Mouse (Mus musculus) hindbrain, embryonic 13.5 days (tissue): ENCODE results near the gene Abcg8. TPM values are rescaled to one million over a fixed set of nuclear protein-coding genes. Genes with fewer than 3 reads are reported as not detected.

Source experiments
- ATAC-seq: fragments of 200-750 bp; cut with Nextera tagmentation; 2 replicates; pipeline ENCODE4 v1.8.0; 2017; ENCODE audit warnings: moderate TSS enrichment; ENCODE audit not compliant: low FRiP score
- H3K27ac ChIP-seq: fragments of 300-500 bp; sonication (generic); 2 replicates; pipeline ENCODE4 v1.5.1; 2015; ENCODE audit warnings: inconsistent platforms, mild to moderate bottlenecking, moderate library complexity
- H3K27me3 ChIP-seq: fragments of 300-500 bp; sonication (generic); 2 replicates; pipeline ENCODE4 v1.6.1; 2015; ENCODE audit warnings: mild to moderate bottlenecking, inconsistent platforms
- H3K36me3 ChIP-seq: fragments of 300-500 bp; sonication (generic); 2 replicates; pipeline ENCODE4 v1.6.1; 2015; ENCODE audit warnings: mild to moderate bottlenecking, inconsistent platforms
- H3K4me1 ChIP-seq: fragments of 300-500 bp; sonication (generic); replicated peaks from 2 replicates; pipeline ENCODE4 v1.6.1; 2015; ENCODE audit warnings: inconsistent platforms
- H3K4me2 ChIP-seq: fragments of 300-500 bp; sonication (generic); 2 replicates; pipeline ENCODE4 v1.6.1; 2015; ENCODE audit warnings: inconsistent platforms, mild to moderate bottlenecking, moderate library complexity
- H3K4me3 ChIP-seq: fragments of 300-500 bp; sonication (generic); 2 replicates; pipeline ENCODE4 v1.5.1; 2015; ENCODE audit warnings: mild to moderate bottlenecking, inconsistent platforms
- H3K9ac ChIP-seq: fragments of 300-500 bp; sonication (generic); 2 replicates; pipeline ENCODE4 v1.6.1; 2015; ENCODE audit warnings: mild to moderate bottlenecking, inconsistent platforms
- H3K9me3 ChIP-seq: fragments of 300-500 bp; sonication (generic); 2 replicates; pipeline ENCODE4 v1.6.1; 2016; ENCODE audit warnings: inconsistent platforms
- WGBS: fragments of 180-500 bp; shearing (Covaris S2); methylation state at CpG from one replicate; pipeline ENCODE4 v1.1.7; 2015; 5-methylcytosine and 5-hydroxymethylcytosine counted together
- polyA plus RNA-seq: library from polyadenylated mRNA; unstranded; fragments of >200 nt; fragmentation: Nextera tagmentation; extraction: Ambion mirVana; gene quantifications from 2 replicates; pipeline ENCODE4 v1.2.1, GENCODE M21; 2015

Gene Abcg8
- polyA plus RNA-seq, 1 experiment from 2014 or later, result 0.19 TPM

DNA sequence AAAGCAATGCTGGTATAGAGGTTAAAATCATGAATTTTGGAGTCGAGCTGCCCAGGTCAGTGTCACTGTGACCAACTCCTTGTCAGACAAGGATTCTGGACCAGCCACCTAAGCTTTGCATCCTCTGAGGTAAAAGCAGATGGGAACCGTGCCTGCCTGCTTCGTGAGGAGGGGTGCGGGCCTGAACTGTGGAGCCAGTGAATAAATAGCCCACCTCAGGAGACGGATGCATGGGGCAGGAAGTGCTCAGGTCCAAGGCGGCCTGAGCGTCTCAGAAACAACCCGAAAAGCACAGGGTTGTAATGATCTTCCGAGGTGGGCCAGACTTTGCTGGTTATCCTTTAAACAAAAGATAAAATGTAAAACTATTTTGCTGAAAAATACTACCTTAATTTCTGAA, 31.0 kb upstream of the Abcg8 start:
- H3K36me3 ChIP-seq, result no peaks in the 10 kb centered on the region
- no peaks in the 10 kb centered on the region for H3K9me3 ChIP-seq
- H3K9ac ChIP-seq, result peak overlapping the region; percentile 29; the same call in 1 of the 2 replicates
- H3K4me2 ChIP-seq, result no peak overlapping the region
- ATAC-seq, result no peak
- H3K4me3 ChIP-seq, result no peak overlapping the region
- H3K27me3 ChIP-seq, result no peaks in the 10 kb centered on the region
- no peaks in the 10 kb centered on the region for H3K4me1 ChIP-seq
- no peak overlapping the region for H3K27ac ChIP-seq
- 41% methylated on average over 9 of the region's 9 CpGs for WGBS

DNA sequence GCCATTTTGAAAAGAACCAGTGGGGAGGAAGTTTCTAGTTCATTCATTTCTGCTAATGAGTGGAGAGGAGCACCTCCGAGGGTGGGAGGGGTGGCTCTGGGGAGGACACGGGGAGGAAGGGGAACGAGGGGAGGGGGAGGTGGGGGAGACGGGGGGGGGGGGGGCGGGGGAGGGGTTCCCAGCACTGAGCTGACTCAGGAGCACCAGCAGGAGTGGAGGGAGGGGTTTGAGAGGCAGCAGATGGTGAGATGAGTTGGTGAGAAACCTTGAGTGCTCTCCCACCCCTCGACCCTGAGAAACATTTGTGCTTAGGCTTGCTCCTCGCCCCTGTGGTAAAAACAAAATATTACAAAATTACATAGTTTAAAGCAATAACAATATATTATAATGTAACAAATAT, 30.2 kb upstream of the Abcg8 start:
- Histone ChIP-seq H3K9ac (no peak overlapping the region), H3K27me3 (no peaks in the 10 kb centered on the region), H3K9me3 (no peaks in the 10 kb centered on the region), H3K4me3 (no peak overlapping the region), H3K4me2 (no peak overlapping the region), H3K36me3 (no peaks in the 10 kb centered on the region), H3K27ac (no peak overlapping the region), H3K4me1 (no peaks in the 10 kb centered on the region)
- no peak for ATAC-seq
- WGBS, result 18% methylated on average over 5 of the region's 7 CpGs

DNA sequence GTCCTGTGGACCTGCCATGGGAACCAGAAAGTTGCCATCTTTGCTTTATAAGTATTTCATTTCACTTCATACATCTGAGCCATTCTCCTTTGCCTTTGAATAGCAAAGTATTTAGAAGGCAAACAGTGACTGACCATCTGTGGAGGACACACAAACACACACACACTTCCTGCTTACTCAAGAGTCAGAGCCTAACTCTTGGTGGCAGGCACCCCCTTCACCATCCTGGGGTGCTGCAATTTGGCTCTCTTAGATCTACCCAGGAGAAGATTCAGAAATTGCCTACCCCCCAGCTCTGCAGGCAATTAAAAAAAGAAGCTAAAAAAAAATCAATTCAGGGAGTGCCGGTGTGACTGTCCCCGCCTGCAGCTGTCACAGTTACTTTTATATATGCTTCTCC, 29.6 kb upstream of the Abcg8 start:
- ATAC-seq, result no peak
- 52% methylated on average over 2 of the region's 2 CpGs for WGBS
- no peaks in the 10 kb centered on the region for H3K27me3 ChIP-seq
- H3K9me3 ChIP-seq, result no peaks in the 10 kb centered on the region
- no peak overlapping the region for H3K27ac ChIP-seq
- no peak overlapping the region for H3K9ac ChIP-seq
- H3K36me3 ChIP-seq, result no peaks in the 10 kb centered on the region
- no peak overlapping the region for H3K4me3 ChIP-seq
- H3K4me2 ChIP-seq, result no peak overlapping the region
- H3K4me1 ChIP-seq, result no peaks in the 10 kb centered on the region

DNA sequence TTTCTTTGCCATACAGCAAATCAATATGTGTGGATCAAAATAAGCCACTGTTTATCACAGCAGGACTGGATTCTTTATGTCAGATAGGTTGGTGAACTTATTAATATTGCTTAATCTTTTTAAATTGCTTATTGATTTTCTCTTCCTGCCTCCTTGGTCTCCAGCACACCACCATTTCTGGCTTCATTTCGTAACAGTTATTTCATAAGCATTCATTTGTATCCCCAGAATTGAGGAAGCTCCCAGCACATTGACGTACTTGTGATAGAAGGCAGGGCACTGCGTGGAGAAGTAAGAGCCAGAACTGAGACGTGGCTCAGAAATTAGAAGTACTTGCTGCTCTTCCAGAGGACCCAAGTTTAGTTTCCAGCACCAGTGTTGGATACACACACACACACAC, 28.5 kb upstream of the Abcg8 start:
- no peak overlapping the region for H3K4me2 ChIP-seq
- no peaks in the 10 kb centered on the region for H3K9me3 ChIP-seq
- H3K9ac ChIP-seq, result no peak overlapping the region
- H3K27ac ChIP-seq, result no peak overlapping the region
- no peak for ATAC-seq
- H3K4me3 ChIP-seq, result no peak overlapping the region
- no peaks in the 10 kb centered on the region for H3K36me3 ChIP-seq
- 89% methylated on average over 4 of the region's 4 CpGs for WGBS
- H3K4me1 ChIP-seq, result no peaks in the 10 kb centered on the region
- no peaks in the 10 kb centered on the region for H3K27me3 ChIP-seq

DNA sequence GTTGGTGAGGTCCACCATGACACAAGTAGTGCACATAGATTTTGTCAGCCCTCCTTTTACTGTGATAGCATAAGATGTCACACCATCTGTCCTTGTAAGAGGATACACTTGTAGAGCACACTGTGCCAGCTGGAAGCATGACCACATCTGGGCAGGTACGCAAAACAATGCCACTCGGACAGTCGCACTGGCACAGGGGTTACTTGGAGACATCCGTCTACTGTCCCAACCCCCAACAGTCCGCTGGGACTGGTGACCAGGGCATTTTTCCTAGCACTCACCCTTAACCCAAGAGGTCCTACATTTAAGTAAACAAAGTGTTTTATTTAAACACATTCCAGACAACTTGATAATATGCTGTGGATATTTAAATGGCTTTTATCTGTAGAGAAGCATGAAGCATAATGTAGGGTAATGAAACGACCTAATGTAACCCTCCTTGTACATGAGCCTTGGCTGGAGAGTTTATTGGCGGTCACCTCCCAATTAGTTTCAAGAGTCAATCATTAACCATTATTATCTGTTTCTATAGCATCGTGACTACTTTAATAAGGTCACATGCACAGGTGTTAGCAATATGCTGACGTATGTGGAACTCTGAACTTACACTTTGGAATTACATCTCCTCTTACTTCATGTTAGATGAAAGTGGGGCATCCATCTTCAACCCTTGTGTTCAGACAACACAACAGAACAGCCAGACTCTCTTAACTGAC, 25.6 kb upstream of the Abcg8 start:
- peaks cover 4% of the 10 kb centered on the region; the same call in 1 of the 2 replicates for H3K36me3 ChIP-seq
- no peaks in the 10 kb centered on the region for H3K4me1 ChIP-seq
- H3K9ac ChIP-seq, result no peak overlapping the region
- WGBS, result 93% methylated on average over 9 of the region's 9 CpGs
- ATAC-seq, result no peak
- H3K4me3 ChIP-seq, result no peak overlapping the region
- H3K9me3 ChIP-seq, result no peaks in the 10 kb centered on the region
- no peaks in the 10 kb centered on the region for H3K27me3 ChIP-seq
- H3K4me2 ChIP-seq, result no peak overlapping the region
- H3K27ac ChIP-seq, result no peak overlapping the region

DNA sequence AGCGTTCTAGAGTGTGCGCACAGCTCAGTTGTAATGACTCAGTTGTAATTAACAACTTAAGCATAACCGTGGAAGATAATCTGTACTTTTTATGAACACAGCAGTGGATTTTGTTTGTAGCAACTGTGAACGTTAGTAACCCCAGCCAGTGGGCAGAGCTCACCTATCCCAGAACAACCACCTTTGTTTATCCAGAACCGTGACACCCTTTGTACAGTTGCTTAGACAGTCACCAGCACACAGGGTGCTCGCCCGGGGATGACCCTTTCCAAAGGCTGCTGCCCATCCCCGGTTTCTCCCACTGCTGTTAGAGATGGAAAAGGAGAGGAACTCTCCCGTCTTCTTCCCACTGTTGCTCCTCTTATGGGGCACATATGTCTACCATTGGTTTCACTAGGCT, 22.6 kb upstream of the Abcg8 start:
- ATAC-seq, result no peak

DNA sequence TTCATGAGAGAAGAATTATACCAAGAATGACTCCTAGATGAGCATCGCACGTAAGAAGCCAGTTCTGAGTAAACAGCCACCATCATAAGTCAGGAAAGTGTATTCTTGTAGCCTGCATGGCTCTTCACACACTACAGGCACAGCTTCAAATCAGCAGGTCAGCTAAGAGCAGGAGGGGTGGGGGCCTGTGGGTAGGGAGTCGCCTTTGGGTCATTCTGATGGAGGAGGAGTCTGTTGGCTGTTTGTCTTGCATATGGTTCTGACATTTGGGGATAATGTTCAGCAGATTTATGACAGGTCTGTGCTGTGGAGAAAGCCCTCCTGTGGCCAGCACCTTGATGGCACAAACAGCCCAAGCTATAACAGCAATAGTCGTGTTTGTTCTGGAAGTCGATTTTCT, 19.9 kb upstream of the Abcg8 start:
- 52% methylated on average over 5 of the region's 5 CpGs for WGBS
- H3K9me3 ChIP-seq, result no peaks in the 10 kb centered on the region
- ATAC-seq, result peak; percentile 20; the same call in 1 of the 2 replicates
- H3K4me1 ChIP-seq, result peaks cover 33% of the 10 kb centered on the region
- 0 out of 2 replicates have a peak overlapping the region, but pooled peaks have one; percentile 0 for H3K9ac ChIP-seq
- peak overlapping the region; percentile 25; the same call in 1 of the 2 replicates for H3K4me2 ChIP-seq
- no peak overlapping the region for H3K4me3 ChIP-seq
- peaks cover 4% of the 10 kb centered on the region; the same call in 1 of the 2 replicates for H3K36me3 ChIP-seq
- no peaks in the 10 kb centered on the region for H3K27me3 ChIP-seq
- H3K27ac ChIP-seq, result peak overlapping the region; percentile 81

More for the DNA sequence above, 22.6 kb upstream of the Abcg8 start:
- H3K9ac ChIP-seq, result no peak overlapping the region
- H3K4me2 ChIP-seq, result no peak overlapping the region
- no peak overlapping the region for H3K4me3 ChIP-seq
- peaks cover 26% of the 10 kb centered on the region for H3K4me1 ChIP-seq
- H3K27ac ChIP-seq, result no peak overlapping the region
- no peaks in the 10 kb centered on the region for H3K27me3 ChIP-seq
- no peaks in the 10 kb centered on the region for H3K9me3 ChIP-seq
- WGBS, result 94% methylated on average over 9 of the region's 9 CpGs
- H3K36me3 ChIP-seq, result peaks cover 4% of the 10 kb centered on the region; the same call in 1 of the 2 replicates

DNA sequence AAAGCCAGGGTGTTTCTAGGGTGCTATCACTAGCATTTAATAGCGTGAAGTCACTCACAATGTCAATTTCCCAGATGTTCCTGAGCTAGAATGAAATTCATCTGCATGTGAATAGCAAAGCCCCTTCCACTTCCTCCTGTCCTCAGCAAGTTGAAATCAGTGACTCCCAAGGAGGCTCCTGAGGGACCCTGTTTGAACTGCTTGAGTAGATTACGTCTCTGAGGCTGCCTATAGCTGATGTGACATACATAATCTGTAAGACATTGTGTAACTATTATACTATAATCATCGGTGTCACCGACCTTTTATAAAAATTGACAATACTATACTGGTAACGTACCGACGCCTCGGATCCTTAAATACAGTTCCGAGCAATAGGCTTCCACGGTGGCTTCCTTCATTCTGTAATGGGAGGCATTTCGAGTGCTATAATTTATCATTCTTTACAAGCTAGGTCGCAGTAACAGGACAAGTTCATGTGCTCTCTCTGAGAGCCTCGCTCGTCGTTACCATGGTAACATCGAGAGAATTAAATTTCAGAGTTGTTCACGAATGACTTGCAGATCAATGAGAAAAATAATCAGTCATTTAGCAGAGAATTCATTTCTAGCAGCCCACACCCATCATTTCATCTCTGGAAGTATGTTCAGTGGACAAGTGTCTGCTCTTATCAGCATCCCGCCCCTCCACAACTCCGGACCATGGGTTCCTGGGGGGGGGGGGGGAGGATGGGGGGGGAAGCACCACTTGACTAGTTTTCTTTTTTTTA, 19.3 kb upstream of the Abcg8 start:
- ATAC-seq, result peak; percentile 80
- WGBS, result 34% methylated on average over 19 of the region's 19 CpGs
- Histone ChIP-seq H3K9me3 (no peaks in the 10 kb centered on the region), H3K27me3 (no peaks in the 10 kb centered on the region), H3K4me3 (no peak overlapping the region), H3K4me2 (peak overlapping the region; percentile 25), H3K9ac (0 out of 2 replicates have a peak overlapping the region, but pooled peaks have one; percentile 0), H3K27ac (peak overlapping the region; percentile 81), H3K36me3 (peaks cover 4% of the 10 kb centered on the region; the same call in 1 of the 2 replicates), H3K4me1 (peaks cover 33% of the 10 kb centered on the region)

DNA sequence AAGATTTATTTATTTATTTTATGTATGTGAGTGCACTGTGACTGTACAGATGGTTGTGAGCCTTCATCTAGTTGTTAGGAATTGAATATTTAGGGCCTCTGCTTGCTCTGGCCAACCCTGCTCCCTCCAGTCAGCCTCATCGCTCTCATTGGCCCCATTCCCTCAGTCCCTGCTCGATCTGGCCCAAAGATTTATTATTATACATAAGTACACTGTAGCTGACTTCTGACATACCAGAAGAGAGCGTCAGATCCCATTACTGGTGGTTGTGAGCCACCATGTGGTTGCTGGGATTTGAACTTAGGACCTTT, 18.7 kb upstream of the Abcg8 start:
- ATAC-seq, result peak; percentile 57; the same call in 1 of the 2 replicates
- H3K27me3 ChIP-seq, result no peaks in the 10 kb centered on the region
- no peak overlapping the region for H3K9ac ChIP-seq
- 63% methylated on average over 3 of the region's 3 CpGs for WGBS
- H3K27ac ChIP-seq, result peak overlapping the region; percentile 81; the same call in 1 of the 2 replicates
- H3K9me3 ChIP-seq, result no peaks in the 10 kb centered on the region
- no peak overlapping the region for H3K4me2 ChIP-seq
- H3K4me3 ChIP-seq, result no peak overlapping the region
- H3K36me3 ChIP-seq, result peaks cover 4% of the 10 kb centered on the region; the same call in 1 of the 2 replicates
- peaks cover 33% of the 10 kb centered on the region for H3K4me1 ChIP-seq

DNA sequence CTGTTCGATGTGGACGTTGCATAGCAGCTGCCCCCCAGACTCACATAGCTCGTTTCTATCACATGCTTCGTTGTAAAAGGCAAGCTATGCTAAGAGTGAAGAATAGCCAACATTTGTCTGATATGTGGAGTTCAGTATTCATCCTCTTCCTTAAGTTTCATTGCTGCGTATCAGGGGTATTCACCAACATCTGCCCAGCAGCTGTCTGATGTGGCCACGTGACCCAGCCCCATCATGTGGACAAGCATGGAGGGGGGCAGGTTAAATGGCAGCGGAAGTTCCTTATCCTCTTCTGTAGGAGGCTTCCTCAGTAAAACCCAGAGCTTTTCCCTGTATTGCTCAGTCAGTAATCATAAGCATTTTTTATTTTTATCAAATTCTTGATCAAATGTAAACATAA, 18.3 kb upstream of the Abcg8 start:
- Histone ChIP-seq H3K4me3 (no peak overlapping the region), H3K27me3 (no peaks in the 10 kb centered on the region), H3K9ac (no peak overlapping the region), H3K4me2 (no peak overlapping the region), H3K4me1 (peaks cover 33% of the 10 kb centered on the region), H3K36me3 (peaks cover 4% of the 10 kb centered on the region; the same call in 1 of the 2 replicates), H3K9me3 (no peaks in the 10 kb centered on the region), H3K27ac (peak overlapping the region; percentile 81; the same call in 1 of the 2 replicates)
- WGBS, result 69% methylated on average over 7 of the region's 7 CpGs
- ATAC-seq, result no peak

DNA sequence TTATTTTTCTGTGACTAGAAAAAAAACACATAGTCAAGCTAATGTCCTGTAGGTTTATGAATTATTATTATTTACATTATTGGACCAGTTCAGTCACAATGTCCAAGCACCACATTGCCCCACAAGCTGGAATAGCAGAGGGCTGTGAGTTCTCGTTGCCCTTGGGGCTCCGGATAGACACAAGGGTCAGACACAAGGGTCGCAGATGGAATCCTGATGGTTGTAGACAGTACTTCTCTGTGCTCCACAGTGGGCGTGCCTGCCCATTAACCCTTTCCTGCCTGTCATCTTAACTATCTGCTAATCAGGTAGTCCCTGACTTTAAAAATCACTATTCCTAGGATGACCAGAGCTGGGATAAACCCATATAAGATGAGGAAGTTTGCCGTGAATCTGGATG, 17.9 kb upstream of the Abcg8 start:
- Histone ChIP-seq H3K4me2 (no peak overlapping the region), H3K27ac (no peak overlapping the region), H3K36me3 (peaks cover 2% of the 10 kb centered on the region; the same call in 1 of the 2 replicates), H3K4me1 (peaks cover 33% of the 10 kb centered on the region), H3K4me3 (no peak overlapping the region), H3K27me3 (no peaks in the 10 kb centered on the region), H3K9ac (no peak overlapping the region), H3K9me3 (no peaks in the 10 kb centered on the region)
- 34% methylated on average over 5 of the region's 5 CpGs for WGBS
- no peak for ATAC-seq

DNA sequence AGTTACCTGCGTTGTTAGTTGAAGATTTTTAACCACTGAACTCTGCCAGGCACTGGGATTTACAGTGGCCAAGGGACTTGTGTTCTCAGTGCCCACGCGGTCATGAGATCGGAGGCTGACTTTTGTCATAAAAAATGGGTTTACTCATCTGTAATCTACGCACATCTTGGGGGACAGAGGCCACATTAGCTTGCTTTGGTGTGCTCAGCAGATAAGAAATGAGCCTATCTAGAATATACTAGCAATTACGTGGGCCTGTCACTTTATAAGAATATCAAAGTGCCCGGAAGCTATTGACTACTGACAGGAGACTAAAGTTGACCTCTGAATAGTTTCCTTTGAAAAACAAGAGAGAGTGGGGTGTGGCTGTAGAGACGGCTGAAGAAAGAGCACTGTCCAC, 17.2 kb upstream of the Abcg8 start:
- no peaks in the 10 kb centered on the region for H3K9me3 ChIP-seq
- ATAC-seq, result no peak
- WGBS, result 66% methylated on average over 8 of the region's 8 CpGs
- peaks cover 33% of the 10 kb centered on the region for H3K4me1 ChIP-seq
- no peaks in the 10 kb centered on the region for H3K36me3 ChIP-seq
- H3K27ac ChIP-seq, result no peak overlapping the region
- H3K9ac ChIP-seq, result no peak overlapping the region
- no peak overlapping the region for H3K4me3 ChIP-seq
- no peak overlapping the region for H3K4me2 ChIP-seq
- H3K27me3 ChIP-seq, result no peaks in the 10 kb centered on the region
